Mouse (Mus musculus): Measurements from ENCODE around the gene Gpr180.

The Gpr180 gene

DNA sequence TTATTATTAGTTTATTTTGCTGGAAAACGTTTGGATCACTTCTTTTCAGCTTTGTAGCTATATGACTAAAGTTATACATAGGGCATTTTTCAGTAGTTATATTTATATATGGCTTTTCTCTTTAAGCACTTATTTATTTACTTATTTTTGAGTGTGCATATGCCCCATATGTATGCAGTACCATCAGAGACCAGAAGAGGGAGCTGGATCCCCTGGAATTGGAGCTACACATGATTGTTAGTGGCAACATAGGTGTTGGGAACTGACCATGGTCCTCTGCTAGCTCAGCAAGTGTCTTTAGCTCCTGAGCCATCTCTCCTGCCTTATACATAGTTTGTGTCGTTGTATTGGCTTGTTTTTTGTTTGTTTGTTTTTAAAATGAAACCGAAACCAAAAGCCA lies 70.4 kb downstream of the Gpr180 start:
- DNase-seq (ENCODE audit: low read depth, low spot score), result no peak

DNA sequence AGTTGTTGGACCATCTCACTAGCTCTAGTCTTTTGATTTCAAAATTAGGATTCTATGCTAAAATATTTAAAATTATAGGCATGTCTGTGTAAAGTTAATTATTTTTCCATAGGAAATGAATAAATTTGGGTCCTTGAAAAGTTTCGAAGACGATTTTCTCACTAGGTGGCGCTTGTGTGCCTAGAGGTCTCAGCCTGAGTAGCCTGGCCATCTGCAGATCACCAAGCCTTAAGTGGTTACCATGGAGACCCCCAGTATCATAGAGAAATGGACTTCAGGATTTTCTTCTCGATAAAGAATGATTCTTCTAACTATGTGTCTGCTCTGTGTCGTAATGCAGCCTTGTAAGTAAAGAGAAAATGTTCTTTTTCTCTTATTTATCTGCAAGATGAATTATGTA lies 72.7 kb downstream of the Gpr180 start:
- DNase-seq (ENCODE audit: low read depth, low spot score), result no peak

DNA sequence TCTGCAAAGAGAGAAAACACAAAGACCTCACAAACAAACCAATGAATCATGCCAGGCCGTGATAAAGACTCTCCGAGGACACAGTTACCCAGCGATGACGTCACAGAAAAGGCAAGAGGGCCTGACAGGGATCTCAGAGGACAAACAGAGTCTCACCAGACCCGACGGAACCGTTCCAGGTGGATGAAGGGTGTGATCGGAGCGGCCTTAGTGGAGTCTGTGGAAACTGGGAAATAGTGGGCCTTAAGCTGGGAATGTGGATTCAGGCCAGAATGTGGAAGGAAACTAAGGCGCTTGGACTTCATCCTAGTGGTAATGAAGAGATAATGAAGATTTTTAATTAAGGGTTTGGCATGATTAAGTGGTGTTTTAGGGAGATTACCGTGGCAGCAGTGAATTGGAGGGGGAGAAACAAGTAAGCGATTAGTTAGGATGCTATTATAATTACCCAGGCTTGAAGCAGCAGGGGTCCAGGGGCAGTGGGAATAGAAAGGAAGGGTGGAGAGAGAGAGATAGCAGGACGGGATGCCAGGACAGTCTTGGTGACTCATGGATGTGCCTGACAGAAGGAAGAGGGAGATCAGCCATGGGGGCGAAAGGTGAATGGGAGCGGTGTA lies 75.3 kb downstream of the Gpr180 start:
- DNase-seq (ENCODE audit: low read depth, low spot score), result no peak
